Mouse (Mus musculus): Measurements from ENCODE around the gene Sema4g. TPM values are rescaled to one million over a fixed set of nuclear protein-coding genes. Genes with fewer than 3 reads are reported as not detected.
"Not testable (repeated sequence)": the region's sequence is repeated elsewhere in the genome, so short reads cannot be mapped to it uniquely, and the experiment has no call there.

Gene Sema4g
- total and polyA plus RNA-seq, 3 experiments, result 0.15 to 0.47 TPM; not detected in 1

DNA sequence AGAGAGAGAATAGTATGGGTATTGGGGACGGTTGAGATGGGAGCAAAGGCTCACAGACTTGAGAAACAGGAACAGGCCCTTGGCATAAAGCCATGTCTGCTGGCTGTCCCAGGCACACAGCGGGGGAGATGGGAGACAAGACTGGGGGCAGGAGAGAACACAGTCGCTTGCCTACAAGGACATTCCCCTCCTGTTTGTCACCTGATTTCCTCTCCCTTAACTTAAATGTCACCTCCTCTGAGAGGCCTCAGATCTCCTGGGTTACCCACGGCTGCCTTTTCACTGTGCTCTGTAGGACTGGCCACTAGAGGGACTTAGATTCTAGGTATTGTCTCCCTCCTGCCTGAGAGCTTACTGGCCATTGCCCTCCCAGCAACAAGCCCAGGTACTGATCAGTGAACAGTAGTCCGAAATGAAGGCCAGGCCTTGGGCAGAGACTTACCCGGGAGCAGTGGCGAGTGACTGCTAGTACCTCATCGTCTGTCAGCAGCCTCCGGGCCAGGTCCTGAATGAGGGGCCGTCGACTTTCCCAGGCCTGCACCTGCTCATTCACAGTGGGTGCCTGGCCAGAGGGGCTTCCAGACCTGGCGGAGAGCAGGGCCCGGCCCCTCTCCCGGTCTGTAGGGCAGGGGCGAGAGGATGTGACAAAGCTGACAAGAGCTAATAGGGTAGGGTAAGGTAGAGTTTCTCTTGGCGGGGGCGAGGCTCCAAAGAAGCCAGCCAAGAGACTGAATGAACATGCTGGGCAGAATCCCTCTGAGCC, 43.9 kb downstream of the Sema4g start (continued):
- no peak for TF ChIP-seq ZMIZ1 (IDR thresholded peaks at IDR 0.05; ENCODE audit: low read depth, low read length)
- peak; percentile 55; the same call in 1 of the 2 replicates for TF ChIP-seq RCOR1 (IDR thresholded peaks at IDR 0.05; ENCODE audit: low read depth, low read length)
- no peak for TF ChIP-seq GABPA (IDR thresholded peaks at IDR 0.05; ENCODE audit: low read depth, low read length)
- no peak for TF ChIP-seq NRF1 (IDR thresholded peaks at IDR 0.05; ENCODE audit: insufficient read depth, low read depth, low read length, poor library complexity, severe bottlenecking)
- TF ChIP-seq MYB (IDR thresholded peaks at IDR 0.05; ENCODE audit: low read depth, low read length), result 0 out of 2 replicates have a peak, but pooled peaks have one; percentile 47
- no peak for TF ChIP-seq ZC3H11A (IDR thresholded peaks at IDR 0.05; ENCODE audit: low read depth, low read length)

DNA sequence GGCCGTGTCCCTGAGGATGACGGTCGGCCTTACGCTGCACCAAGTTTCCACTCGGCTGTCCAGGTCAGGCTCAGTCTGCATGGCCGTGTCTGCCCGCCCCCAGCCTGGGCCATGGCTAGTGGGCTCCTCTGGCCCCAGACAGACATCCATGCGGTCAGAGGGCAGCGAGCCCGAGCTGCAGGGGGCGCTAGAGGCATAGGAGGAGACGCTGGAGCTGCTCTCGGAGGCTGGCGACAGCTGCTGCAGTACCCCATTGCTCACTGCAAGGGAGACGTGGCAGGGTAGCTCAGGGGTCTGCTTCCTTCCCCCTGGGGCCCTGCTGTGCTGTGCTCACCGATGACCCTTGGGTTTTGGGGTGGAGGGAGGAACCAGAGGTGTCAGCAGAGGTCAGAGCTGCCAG, 48.0 kb downstream of the Sema4g start:
- Histone ChIP-seq H3K79me2 (ENCODE audit: control insufficient read depth, insufficient read depth, low read length, poor library complexity) (no peaks in the 10 kb centered on the region), H3K9ac (ENCODE audit: control insufficient read depth, low read depth, low read length, poor library complexity, severe bottlenecking) (no peak overlapping the region), H3K4me3 (ENCODE audit: control insufficient read depth in 1 of 2, insufficient read depth in 1 of 2, low read depth in 2 of 2, low read length in 2 of 2) (no peak overlapping the region), H3K27me3 (ENCODE audit: control insufficient read depth in 1 of 2, insufficient read depth in 2 of 2, low read length in 2 of 2) (peaks cover 7 to 9% of the 10 kb centered on the region in 2 experiments), H3K4me1 (ENCODE audit: control insufficient read depth in 1 of 2, insufficient read depth in 2 of 2, low read length in 2 of 2) (peaks cover 8 to 11% of the 10 kb centered on the region in 2 experiments), H3K36me3 (ENCODE audit: control insufficient read depth in 1 of 2, insufficient read depth in 2 of 2, low read length in 2 of 2) (peaks cover 0 to 7% of the 10 kb centered on the region in 2 experiments; a peak in 2 of 4 replicates), H3K9me3 (replicated peaks; ENCODE audit: insufficient read depth, low read length) (no peaks in the 10 kb centered on the region), H3K27ac (ENCODE audit: control insufficient read depth, low read depth, low read length) (no peak overlapping the region)
- TF ChIP-seq USF2 (IDR thresholded peaks at IDR 0.05; ENCODE audit: borderline replicate concordance in 1 of 2, insufficient read depth in 1 of 2, low read depth in 1 of 2, low read length in 2 of 2) (no peak), SMC3 (IDR thresholded peaks at IDR 0.05; ENCODE audit: low read depth, low read length) (peak; percentile 66), ZC3H11A (IDR thresholded peaks at IDR 0.05; ENCODE audit: low read depth, low read length) (peak; percentile 56), CTCF (IDR thresholded peaks at IDR 0.05 in 2 of 3, conservative IDR thresholded peaks at IDR 0.05 in 1 of 3; ENCODE audit: control insufficient read depth in 1 of 3, insufficient read depth in 1 of 3, low read depth in 2 of 3, low read length in 3 of 3, poor library complexity in 1 of 3, severe bottlenecking in 1 of 3) (peak; percentile 74 to 90 (median 75)), RAD21 (IDR thresholded peaks at IDR 0.05; ENCODE audit: low read depth, low read length) (peak; percentile 59), POLR2A (IDR thresholded peaks at IDR 0.05; ENCODE audit: control insufficient read depth in 1 of 2, insufficient read depth in 1 of 2, low read depth in 1 of 2, low read length in 2 of 2, poor library complexity in 1 of 2) (no peak)
- DNase-seq (ENCODE audit: low read depth, low spot score), result peak; percentile 72

GRCm38 (mm10) chr19:45038198-45038597, 49.3 kb downstream of the Sema4g start:
- not testable (repeated sequence) for H3K79me2 ChIP-seq (ENCODE audit: control insufficient read depth, insufficient read depth, low read length, poor library complexity); H3K4me1 ChIP-seq (ENCODE audit: control insufficient read depth in 1 of 2, insufficient read depth in 2 of 2, low read length in 2 of 2); H3K36me3 ChIP-seq (ENCODE audit: control insufficient read depth in 1 of 2, insufficient read depth in 2 of 2, low read length in 2 of 2)

More at GRCm38 (mm10) chr19:45038198-45038597, 49.3 kb downstream of the Sema4g start:
- not testable (repeated sequence) for H3K4me3 ChIP-seq (ENCODE audit: control insufficient read depth in 1 of 2, insufficient read depth in 1 of 2, low read depth in 2 of 2, low read length in 2 of 2); H3K27ac ChIP-seq (ENCODE audit: control insufficient read depth, low read depth, low read length); DNase-seq (ENCODE audit: low read depth, low spot score); H3K27me3 ChIP-seq (ENCODE audit: control insufficient read depth in 1 of 2, insufficient read depth in 2 of 2, low read length in 2 of 2); H3K9ac ChIP-seq (ENCODE audit: control insufficient read depth, low read depth, low read length, poor library complexity, severe bottlenecking); H3K9me3 ChIP-seq (replicated peaks; ENCODE audit: insufficient read depth, low read length)
